Mouse (Mus musculus) cortical plate, adult 2 months (tissue): ENCODE measurements around the gene Fbxo47. TPM values are rescaled to one million over a fixed set of nuclear protein-coding genes. Genes with fewer than 3 reads are reported as not detected.
A peak's percentile ranks its signal among the peaks of the same experiment; 100 is the strongest.

Experiments
- H3K27ac ChIP-seq: fragments of 200-500 bp; 2 replicates; pipeline ENCODE4 v1.5.1; 2012; ENCODE audit warnings: low read length, control low read depth, inconsistent platforms; ENCODE audit not compliant: insufficient read depth
- H3K4me1 ChIP-seq: fragments of 200-500 bp; 2 replicates; pipeline ENCODE4 v1.6.1; 2011; ENCODE audit warnings: low read length; ENCODE audit not compliant: control insufficient read depth, insufficient read depth
- H3K4me3 ChIP-seq: fragments of 200-500 bp; 2 replicates; pipeline ENCODE4 v1.5.1; 2011; ENCODE audit warnings: mild to moderate bottlenecking, low read length, control low read depth; ENCODE audit not compliant: insufficient read depth
- CTCF ChIP-seq: fragments of 200-500 bp; IDR thresholded peaks from 2 replicates; pipeline ENCODE4 v1.5.1; 2011; ENCODE audit warnings: mild to moderate bottlenecking, control low read depth, low read length; ENCODE audit not compliant: insufficient read depth; ENCODE audit errors: extremely low read depth
- POLR2A ChIP-seq: fragments of 200-500 bp; IDR thresholded peaks from 2 replicates; pipeline ENCODE4 v1.6.1; 2011; ENCODE audit warnings: mild to moderate bottlenecking, low read length, control low read depth; ENCODE audit not compliant: insufficient read depth; ENCODE audit errors: extremely low read depth
- polyA plus RNA-seq: library from polyadenylated mRNA; depleted of rRNA; stranded (reverse); fragments of >200 nt; gene quantifications from 2 replicates; pipeline ENCODE4 v1.2.3, GENCODE M21; 2012

The Fbxo47 gene
- polyA plus RNA-seq, 1 experiment, result 1.6 TPM

DNA sequence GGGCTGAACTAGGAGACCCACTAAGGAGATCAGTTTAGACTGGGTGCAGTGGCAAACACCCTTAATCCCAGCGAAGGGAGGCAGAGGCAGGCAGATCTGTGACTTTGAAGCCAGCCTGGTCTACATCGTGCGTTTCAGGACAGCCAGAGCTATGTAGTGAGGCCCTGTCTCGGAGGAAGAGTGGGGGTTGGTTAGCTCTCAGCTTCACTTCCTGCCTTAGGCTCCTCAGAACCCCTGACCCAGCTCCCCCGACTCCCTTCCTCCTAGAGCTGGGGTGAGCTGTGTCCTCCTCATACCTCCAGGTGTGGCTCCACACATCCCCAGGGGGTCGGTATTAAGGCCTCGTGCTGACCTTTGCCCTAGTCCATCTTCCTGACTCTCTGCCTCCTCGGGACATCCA, 47.4 kb downstream of the Fbxo47 start:
- Histone ChIP-seq H3K27ac (no peak overlapping the region), H3K4me3 (no peak overlapping the region), H3K4me1 (peaks cover 3% of the 10 kb centered on the region)
- TF ChIP-seq CTCF (no peak), POLR2A (no peak)

DNA sequence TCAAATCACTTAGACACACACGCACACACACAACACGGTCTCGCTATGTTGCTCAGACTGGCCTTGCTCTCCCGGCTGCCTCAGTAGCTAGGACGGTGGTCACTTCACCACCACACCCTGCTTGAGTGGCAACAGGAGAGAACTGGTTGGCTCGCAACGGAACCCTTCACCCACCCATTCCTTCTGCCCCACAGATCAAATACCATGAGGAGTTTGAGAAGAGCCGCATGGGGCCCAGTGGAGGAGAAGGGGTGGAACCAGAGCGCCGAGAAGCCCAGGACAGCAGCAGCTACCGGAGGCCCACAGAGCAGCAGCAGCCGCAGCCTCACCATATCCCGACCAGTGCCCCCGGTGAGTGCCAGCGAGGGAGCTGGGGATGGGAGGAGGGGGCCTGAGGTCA, 50.6 kb downstream of the Fbxo47 start:
- Histone ChIP-seq H3K27ac (no peak overlapping the region), H3K4me1 (peaks cover 3% of the 10 kb centered on the region; the same call in 1 of the 2 replicates), H3K4me3 (no peak overlapping the region)
- TF ChIP-seq POLR2A (no peak), CTCF (no peak)

DNA sequence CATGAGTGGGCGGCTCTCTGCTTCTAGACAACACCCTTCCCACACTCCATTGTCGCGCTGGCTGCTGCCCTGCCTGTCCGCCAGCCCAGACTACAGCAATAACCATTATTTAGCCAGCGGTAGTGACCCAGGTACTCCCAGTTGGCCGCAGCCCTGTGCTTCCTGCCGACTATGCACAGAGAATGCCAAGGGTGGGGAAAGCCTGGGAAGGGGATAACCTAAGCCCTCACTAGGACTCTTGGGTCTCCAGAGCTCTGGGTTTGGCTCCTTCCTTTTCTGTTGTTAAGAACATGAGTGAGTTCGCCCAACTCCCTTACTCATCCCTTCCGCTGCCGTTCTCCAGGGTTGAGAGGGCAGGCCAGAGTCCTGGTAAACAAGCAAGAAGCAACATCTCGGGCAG, 52.0 kb downstream of the Fbxo47 start:
- Histone ChIP-seq H3K4me1 (peaks cover 4% of the 10 kb centered on the region; the same call in 1 of the 2 replicates), H3K4me3 (no peak overlapping the region), H3K27ac (no peak overlapping the region)
- TF ChIP-seq POLR2A, result no peak
- TF ChIP-seq CTCF, result no peak

DNA sequence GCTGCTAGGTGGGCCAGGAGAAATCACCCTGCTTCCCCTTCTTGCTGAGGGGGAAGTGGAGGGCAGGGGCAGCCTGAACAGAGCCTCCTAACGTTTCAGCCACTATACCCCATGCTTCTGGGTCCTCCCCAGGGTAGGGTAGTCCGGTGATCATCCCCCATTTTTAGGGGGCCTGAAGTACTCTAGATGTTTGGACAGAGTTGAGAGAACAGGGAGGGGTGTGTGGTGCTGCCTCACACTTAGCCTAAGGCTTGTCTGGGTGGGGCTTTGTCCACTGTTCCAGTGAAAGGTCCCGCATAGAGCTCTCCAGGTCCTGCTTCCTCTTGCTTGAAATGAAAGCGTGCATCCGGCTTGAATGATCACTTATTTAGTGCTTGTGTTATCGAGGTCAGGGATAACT, 53.5 kb downstream of the Fbxo47 start:
- Histone ChIP-seq H3K4me3 (no peak overlapping the region), H3K27ac (no peak overlapping the region), H3K4me1 (peaks cover 4% of the 10 kb centered on the region; the same call in 1 of the 2 replicates)
- TF ChIP-seq CTCF, result no peak
- no peak for TF ChIP-seq POLR2A

DNA sequence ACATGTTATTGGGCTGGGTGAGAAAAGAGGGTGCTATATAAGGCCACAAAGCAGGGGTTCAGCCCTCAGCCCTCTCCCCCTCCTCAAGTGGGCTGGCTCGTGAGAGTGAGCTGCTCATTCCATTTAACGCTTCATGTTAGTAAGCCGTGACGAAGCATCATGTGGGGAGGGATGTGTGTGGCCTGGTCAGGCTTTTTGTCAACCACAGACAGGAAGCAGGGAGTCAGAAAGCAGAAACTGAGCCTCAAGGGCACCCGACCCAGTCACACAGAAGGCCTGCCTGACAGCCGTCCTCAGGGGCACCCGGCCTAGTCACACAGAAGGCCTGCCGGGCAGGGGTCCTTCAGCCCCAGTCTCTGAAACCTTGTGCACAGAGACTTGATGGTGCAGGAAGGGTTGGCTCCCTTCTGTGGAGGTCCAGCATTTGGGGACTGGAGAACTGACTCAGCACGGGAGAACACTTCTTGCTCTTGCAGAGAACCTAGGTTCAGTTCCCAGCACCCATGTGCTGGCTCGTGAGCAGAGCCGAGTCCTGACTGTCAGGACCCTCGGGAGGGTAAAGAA, 54.0 kb downstream of the Fbxo47 start:
- Histone ChIP-seq H3K4me3 (no peak overlapping the region), H3K4me1 (peaks cover 6% of the 10 kb centered on the region; the same call in 1 of the 2 replicates), H3K27ac (no peak overlapping the region)
- no peak for TF ChIP-seq POLR2A
- no peak for TF ChIP-seq CTCF

DNA sequence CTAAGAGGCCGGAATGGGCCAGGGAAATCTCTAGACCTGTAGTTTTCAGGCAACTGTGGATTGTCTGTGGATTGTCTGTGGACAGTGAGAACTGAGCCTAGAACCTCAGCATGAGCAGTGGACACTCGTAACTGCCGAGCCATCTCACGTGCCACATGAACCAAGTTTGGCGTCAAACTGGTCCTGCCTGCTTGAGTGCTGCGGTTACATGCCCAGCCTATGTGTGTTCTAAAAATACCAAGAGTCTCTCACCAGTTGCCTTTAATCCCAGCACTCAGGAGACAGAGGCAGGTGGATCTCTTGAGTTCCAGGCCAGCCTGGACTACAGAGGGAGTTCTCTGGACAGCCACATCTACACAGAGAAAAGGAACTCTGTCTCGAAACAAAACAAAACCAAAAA, 54.6 kb downstream of the Fbxo47 start:
- peaks cover 8% of the 10 kb centered on the region; the same call in 1 of the 2 replicates for H3K4me1 ChIP-seq
- H3K27ac ChIP-seq, result no peak overlapping the region
- TF ChIP-seq POLR2A (no peak), CTCF (no peak)
- no peak overlapping the region for H3K4me3 ChIP-seq

DNA sequence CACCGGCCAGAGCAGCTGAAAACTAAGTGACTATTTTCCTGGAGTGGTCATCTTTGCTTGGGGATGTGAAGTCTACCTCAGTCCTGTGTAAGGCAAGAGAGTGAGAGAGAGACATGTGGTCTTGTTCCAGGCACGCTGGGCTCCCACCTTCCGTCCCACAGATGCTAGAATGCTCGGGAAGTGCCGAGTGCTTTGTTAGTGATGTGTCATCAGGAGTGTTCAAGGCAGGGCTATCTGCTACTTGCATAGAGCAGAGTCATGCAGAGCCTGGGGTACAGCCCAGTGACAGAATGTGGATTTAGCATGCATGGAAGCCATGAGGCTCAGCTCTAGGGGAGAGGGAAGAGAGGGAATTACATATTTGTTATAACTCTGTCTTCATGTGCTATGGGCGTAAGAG, 56.3 kb downstream of the Fbxo47 start:
- Histone ChIP-seq H3K4me3 (no peak overlapping the region), H3K4me1 (peaks cover 11% of the 10 kb centered on the region; the same call in 1 of the 2 replicates), H3K27ac (no peak overlapping the region)
- TF ChIP-seq POLR2A (no peak), CTCF (no peak)

DNA sequence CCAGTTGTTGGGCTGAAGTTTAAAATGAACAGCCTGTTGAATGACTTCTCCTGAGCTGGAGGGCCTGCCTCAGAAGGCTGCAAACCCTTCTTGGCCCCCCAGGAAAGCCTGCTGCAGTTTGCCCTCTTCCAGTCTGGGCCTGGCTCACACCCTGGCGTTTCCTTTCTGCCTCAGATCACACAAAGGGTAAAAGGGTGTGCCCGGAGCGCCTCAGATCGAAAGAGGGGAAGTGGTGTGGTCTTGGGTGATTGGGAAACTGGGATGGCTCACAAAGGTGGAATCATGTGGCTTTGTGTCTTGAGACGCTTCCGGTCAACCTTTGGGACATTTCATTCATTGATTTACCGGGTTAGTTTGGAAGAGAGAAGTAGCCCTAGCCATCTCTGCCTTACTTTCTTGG, 57.5 kb downstream of the Fbxo47 start:
- no peak overlapping the region for H3K27ac ChIP-seq
- H3K4me3 ChIP-seq, result no peak overlapping the region
- H3K4me1 ChIP-seq, result peaks cover 9% of the 10 kb centered on the region; the same call in 1 of the 2 replicates
- TF ChIP-seq POLR2A (no peak), CTCF (no peak)

DNA sequence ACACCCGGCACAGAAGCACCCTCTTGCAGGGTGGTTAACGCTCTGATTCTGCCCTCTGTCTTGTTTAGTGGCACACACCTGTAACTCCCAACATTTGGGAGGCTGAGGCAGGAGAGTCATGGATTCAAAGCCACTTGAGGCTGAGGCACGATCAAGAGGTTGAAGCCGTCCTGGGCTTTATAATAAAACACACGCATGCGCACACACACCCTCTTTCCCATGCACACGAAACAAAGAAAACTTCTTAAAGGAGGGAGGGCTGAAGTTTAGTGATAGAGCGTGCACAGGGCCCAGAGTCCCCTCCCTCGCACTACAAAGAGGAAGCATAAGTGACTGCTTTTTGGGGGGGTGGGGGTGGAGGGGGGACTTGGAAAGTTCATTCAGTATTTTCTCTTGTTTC, 58.0 kb downstream of the Fbxo47 start:
- TF ChIP-seq POLR2A (no peak), CTCF (no peak)
- H3K27ac ChIP-seq, result no peak overlapping the region
- peaks cover 9% of the 10 kb centered on the region; the same call in 1 of the 2 replicates for H3K4me1 ChIP-seq
- no peak overlapping the region for H3K4me3 ChIP-seq

DNA sequence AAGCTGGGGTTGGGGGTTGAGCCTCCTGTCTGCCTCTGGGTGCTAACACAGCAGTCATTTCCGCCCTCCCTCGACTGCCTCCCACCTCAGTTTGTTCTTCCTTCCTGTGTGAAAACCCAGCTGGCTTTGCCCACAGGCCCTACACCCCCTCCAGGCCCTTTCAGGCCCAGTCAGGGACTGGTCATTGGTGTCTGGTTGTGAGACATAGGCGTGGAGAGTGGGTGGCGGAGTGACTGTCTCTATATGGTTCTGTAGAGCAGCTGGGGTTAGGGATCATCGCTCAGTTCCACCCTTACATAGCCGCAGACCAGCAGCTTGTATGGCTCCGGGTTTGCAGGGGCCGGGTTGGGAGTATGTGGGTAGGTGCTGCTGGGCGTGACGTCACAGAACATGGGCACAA, 58.7 kb downstream of the Fbxo47 start:
- TF ChIP-seq CTCF (no peak), POLR2A (no peak)
- H3K4me1 ChIP-seq, result peaks cover 9% of the 10 kb centered on the region; the same call in 1 of the 2 replicates
- peak overlapping the region; percentile 28 for H3K27ac ChIP-seq
- H3K4me3 ChIP-seq, result no peak overlapping the region

DNA sequence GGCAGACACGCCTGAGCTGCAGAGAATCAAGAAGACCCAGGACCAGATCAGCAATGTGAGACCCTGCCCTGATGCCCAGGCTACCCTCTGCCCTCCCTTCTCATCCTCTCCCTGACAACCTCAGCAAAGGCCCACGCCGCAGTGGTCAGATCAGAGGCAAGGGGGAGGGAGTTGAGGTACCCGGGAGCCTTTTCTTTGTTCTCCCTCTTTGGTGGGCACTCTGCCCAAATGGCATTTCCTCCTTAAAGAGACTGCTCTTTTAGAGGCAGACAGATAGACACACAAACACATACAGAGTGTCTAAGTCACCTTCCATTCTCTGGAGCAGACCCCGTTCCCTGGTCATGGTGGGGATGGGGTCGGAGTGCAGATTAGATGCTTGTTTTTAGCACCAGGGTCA, 59.1 kb downstream of the Fbxo47 start:
- peak overlapping the region; percentile 28 for H3K27ac ChIP-seq
- no peak for TF ChIP-seq CTCF
- TF ChIP-seq POLR2A, result no peak

More for the DNA sequence above, 59.1 kb downstream of the Fbxo47 start:
- Histone ChIP-seq H3K4me1 (peaks cover 9% of the 10 kb centered on the region; the same call in 1 of the 2 replicates), H3K4me3 (no peak overlapping the region)
